Mouse (Mus musculus): Measurements from ENCODE around the gene A730061H03Rik.

GRCm38 (mm10) chr14:55598521-55599390 lies 38.5 kb upstream of the A730061H03Rik start:
- TF ChIP-seq CTCF (IDR thresholded peaks at IDR 0.05; ENCODE audit: extremely low read depth, insufficient read depth, low read length) (no peak), POLR2A (IDR thresholded peaks at IDR 0.05; ENCODE audit: extremely low read depth, insufficient read depth, low read length) (no peak)
